Mouse (Mus musculus) ES-E14 (cell line): ENCODE results near the gene Abhd10.

Experiments
- CHD2 ChIP-seq: IDR thresholded peaks from 2 replicates; pipeline ENCODE4 v1.6.1; 2014; ENCODE audit warnings: mild to moderate bottlenecking, low read depth, low read length, inconsistent platforms
- MAFK ChIP-seq: IDR thresholded peaks from 2 replicates; pipeline ENCODE4 v1.6.1; 2014; ENCODE audit warnings: mild to moderate bottlenecking, low read depth, low read length, inconsistent platforms; ENCODE audit not compliant: insufficient read depth
- ZNF384 ChIP-seq: IDR thresholded peaks from 2 replicates; pipeline ENCODE4 v1.6.1; 2012; ENCODE audit warnings: low read depth, low read length, inconsistent platforms

GRCm38 (mm10) chr16:45789311-45789710 is 46.6 kb upstream of the Abhd10 start:
- TF ChIP-seq MAFK (no peak), ZNF384 (no peak), CHD2 (no peak)
